Mouse (Mus musculus): ENCODE measurements around the gene Tbx10. TPM values are rescaled to one million over a fixed set of nuclear protein-coding genes. Genes with fewer than 3 reads are reported as not detected.
"Not testable (repeated sequence)": the region's sequence is repeated elsewhere in the genome, so short reads cannot be mapped to it uniquely, and the experiment has no call there.

Gene Tbx10
- polyA plus RNA-seq, 1 experiment from 2014 or later = not detected

GRCm38 (mm10) chr19:4037154-4037787 lies 44.7 kb downstream of the Tbx10 start:
- H3K4me3 ChIP-seq (replicated peaks; ENCODE audit: low read depth, low read length) = peak overlapping the region; percentile 59
- not testable (repeated sequence) for DNase-seq; H3K4me1 ChIP-seq (ENCODE audit: control insufficient read depth, insufficient read depth, low read length); H3K9me3 ChIP-seq (ENCODE audit: control insufficient read depth, low read length); H3K36me3 ChIP-seq (ENCODE audit: control insufficient read depth, insufficient read depth, low read length); ATAC-seq (ENCODE audit: low FRiP score, low TSS enrichment); H3K27me3 ChIP-seq (ENCODE audit: control insufficient read depth, insufficient read depth, low read length)
- peak overlapping the region; percentile 78 for H3K4me2 ChIP-seq (ENCODE audit: low read length)
- H3K9ac ChIP-seq (replicated peaks; ENCODE audit: low read length) = peak overlapping the region; percentile 75
- peak overlapping the region; percentile 57 for H3K27ac ChIP-seq (replicated peaks; ENCODE audit: low read depth, low read length)
- WGBS = 16% methylated on average over 7 of the region's 8 CpGs

DNA sequence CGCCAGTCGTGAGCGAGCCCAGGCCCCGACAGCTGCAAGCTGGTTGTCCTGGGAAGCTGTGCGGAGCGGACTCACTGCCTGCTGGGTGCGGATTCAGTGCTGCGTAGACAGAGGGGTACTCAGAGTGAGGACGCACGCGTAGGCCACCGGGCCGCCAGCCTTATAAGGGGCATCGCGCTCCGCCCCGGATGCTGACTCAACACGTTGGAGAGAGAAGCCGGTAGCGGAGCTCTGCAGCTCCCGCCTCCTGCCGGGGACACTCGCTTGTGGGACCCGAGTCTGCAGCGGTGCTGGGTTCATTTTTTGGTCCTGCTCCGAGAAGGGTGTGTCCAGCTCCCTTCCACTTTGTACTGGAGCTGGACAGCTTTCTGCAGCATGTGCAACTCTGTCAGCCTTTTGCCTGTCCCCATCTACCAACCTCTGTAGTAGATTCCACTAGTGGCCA lies 45.3 kb downstream of the Tbx10 start, which contains the start of gene Gstp1:
Gstp1 (minus strand) TSS at position 198 of the 445 bp plus-strand sequence.
- Histone ChIP-seq H3K4me2 (ENCODE audit: low read length) (peak within 1 kb of the TSS; percentile 78), H3K36me3 (ENCODE audit: control insufficient read depth, insufficient read depth, low read length) (no peaks in the 10 kb centered on the region), H3K4me3 (replicated peaks; ENCODE audit: low read depth, low read length) (peak within 1 kb of the TSS; percentile 59), H3K27me3 (ENCODE audit: control insufficient read depth, insufficient read depth, low read length) (no peaks in the 10 kb centered on the region), H3K27ac (replicated peaks; ENCODE audit: low read depth, low read length) (peak within 1 kb of the TSS; percentile 57), H3K9me3 (ENCODE audit: control insufficient read depth, low read length) (no peaks in the 10 kb centered on the region), H3K4me1 (ENCODE audit: control insufficient read depth, insufficient read depth, low read length) (0 out of 2 replicates have a peak, but pooled peaks cover 4% of the 10 kb centered on the region), H3K9ac (replicated peaks; ENCODE audit: low read length) (peak within 1 kb of the TSS; percentile 75)
- peak; percentile 89 for DNase-seq
- peak; percentile 68; the same call in 1 of the 2 replicates for ATAC-seq (ENCODE audit: low FRiP score, low TSS enrichment)
- under 1% methylated on average over 26 of the region's 26 CpGs for WGBS

DNA sequence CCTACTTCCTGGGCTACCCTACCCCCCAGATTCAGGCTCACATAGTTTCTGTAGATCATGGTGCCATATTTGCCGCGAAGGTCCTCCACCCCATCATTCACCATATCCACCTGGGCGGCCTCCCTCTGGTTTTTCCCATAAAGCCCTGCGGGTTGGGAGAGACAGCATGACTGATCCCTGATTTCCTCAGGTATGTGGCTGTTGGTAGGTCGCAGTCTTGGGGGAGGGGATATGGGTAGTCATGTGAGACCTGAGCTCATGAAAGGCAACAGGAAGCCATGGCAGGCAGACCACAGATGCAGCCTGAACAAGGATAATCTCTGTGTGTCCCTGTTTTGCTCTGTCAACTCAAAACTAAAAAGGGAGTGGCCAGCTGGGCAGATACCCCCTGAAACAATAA lies 48.4 kb downstream of the Tbx10 start:
- not testable (repeated sequence) for H3K27me3 ChIP-seq (ENCODE audit: control insufficient read depth, insufficient read depth, low read length); H3K9ac ChIP-seq (replicated peaks; ENCODE audit: low read length); H3K36me3 ChIP-seq (ENCODE audit: control insufficient read depth, insufficient read depth, low read length); H3K4me1 ChIP-seq (ENCODE audit: control insufficient read depth, insufficient read depth, low read length); DNase-seq; H3K4me2 ChIP-seq (ENCODE audit: low read length); H3K4me3 ChIP-seq (replicated peaks; ENCODE audit: low read depth, low read length); H3K9me3 ChIP-seq (ENCODE audit: control insufficient read depth, low read length); ATAC-seq (ENCODE audit: low FRiP score, low TSS enrichment); H3K27ac ChIP-seq (replicated peaks; ENCODE audit: low read depth, low read length)
- WGBS = 90% methylated on average over 5 of the region's 5 CpGs

GRCm38 (mm10) chr19:4041500-4041899 lies 48.9 kb downstream of the Tbx10 start:
- WGBS = 82% methylated on average over 3 of the region's 4 CpGs
- not testable (repeated sequence) for ATAC-seq (ENCODE audit: low FRiP score, low TSS enrichment); H3K4me2 ChIP-seq (ENCODE audit: low read length); H3K36me3 ChIP-seq (ENCODE audit: control insufficient read depth, insufficient read depth, low read length); H3K4me3 ChIP-seq (replicated peaks; ENCODE audit: low read depth, low read length); H3K27ac ChIP-seq (replicated peaks; ENCODE audit: low read depth, low read length); H3K9me3 ChIP-seq (ENCODE audit: control insufficient read depth, low read length); DNase-seq; H3K4me1 ChIP-seq (ENCODE audit: control insufficient read depth, insufficient read depth, low read length); H3K9ac ChIP-seq (replicated peaks; ENCODE audit: low read length); H3K27me3 ChIP-seq (ENCODE audit: control insufficient read depth, insufficient read depth, low read length)

GRCm38 (mm10) chr19:4042124-4042523 lies 49.6 kb downstream of the Tbx10 start:
- WGBS = 79% methylated on average over 14 of the region's 14 CpGs
- DNase-seq (no peak), ATAC-seq (ENCODE audit: low FRiP score, low TSS enrichment) (no peak)
- H3K4me1 ChIP-seq (ENCODE audit: control insufficient read depth, insufficient read depth, low read length) = no peaks in the 10 kb centered on the region
- H3K36me3 ChIP-seq (ENCODE audit: control insufficient read depth, insufficient read depth, low read length) = no peaks in the 10 kb centered on the region
- no peaks in the 10 kb centered on the region for H3K9me3 ChIP-seq (ENCODE audit: control insufficient read depth, low read length)
- H3K27me3 ChIP-seq (ENCODE audit: control insufficient read depth, insufficient read depth, low read length) = no peaks in the 10 kb centered on the region
- no peak overlapping the region for H3K4me3 ChIP-seq (replicated peaks; ENCODE audit: low read depth, low read length)
- H3K27ac ChIP-seq (replicated peaks; ENCODE audit: low read depth, low read length) = no peak overlapping the region
- H3K4me2 ChIP-seq (ENCODE audit: low read length) = no peak overlapping the region
- H3K9ac ChIP-seq (replicated peaks; ENCODE audit: low read length) = no peak overlapping the region

GRCm38 (mm10) chr19:4044109-4044508 lies 51.6 kb downstream of the Tbx10 start:
- not testable (repeated sequence) for H3K4me1 ChIP-seq (ENCODE audit: control insufficient read depth, insufficient read depth, low read length); H3K4me3 ChIP-seq (replicated peaks; ENCODE audit: low read depth, low read length); H3K27me3 ChIP-seq (ENCODE audit: control insufficient read depth, insufficient read depth, low read length); DNase-seq; H3K9ac ChIP-seq (replicated peaks; ENCODE audit: low read length); H3K27ac ChIP-seq (replicated peaks; ENCODE audit: low read depth, low read length); H3K9me3 ChIP-seq (ENCODE audit: control insufficient read depth, low read length); H3K4me2 ChIP-seq (ENCODE audit: low read length); ATAC-seq (ENCODE audit: low FRiP score, low TSS enrichment); H3K36me3 ChIP-seq (ENCODE audit: control insufficient read depth, insufficient read depth, low read length)
- WGBS = 89% methylated on average over 5 of the region's 5 CpGs

DNA sequence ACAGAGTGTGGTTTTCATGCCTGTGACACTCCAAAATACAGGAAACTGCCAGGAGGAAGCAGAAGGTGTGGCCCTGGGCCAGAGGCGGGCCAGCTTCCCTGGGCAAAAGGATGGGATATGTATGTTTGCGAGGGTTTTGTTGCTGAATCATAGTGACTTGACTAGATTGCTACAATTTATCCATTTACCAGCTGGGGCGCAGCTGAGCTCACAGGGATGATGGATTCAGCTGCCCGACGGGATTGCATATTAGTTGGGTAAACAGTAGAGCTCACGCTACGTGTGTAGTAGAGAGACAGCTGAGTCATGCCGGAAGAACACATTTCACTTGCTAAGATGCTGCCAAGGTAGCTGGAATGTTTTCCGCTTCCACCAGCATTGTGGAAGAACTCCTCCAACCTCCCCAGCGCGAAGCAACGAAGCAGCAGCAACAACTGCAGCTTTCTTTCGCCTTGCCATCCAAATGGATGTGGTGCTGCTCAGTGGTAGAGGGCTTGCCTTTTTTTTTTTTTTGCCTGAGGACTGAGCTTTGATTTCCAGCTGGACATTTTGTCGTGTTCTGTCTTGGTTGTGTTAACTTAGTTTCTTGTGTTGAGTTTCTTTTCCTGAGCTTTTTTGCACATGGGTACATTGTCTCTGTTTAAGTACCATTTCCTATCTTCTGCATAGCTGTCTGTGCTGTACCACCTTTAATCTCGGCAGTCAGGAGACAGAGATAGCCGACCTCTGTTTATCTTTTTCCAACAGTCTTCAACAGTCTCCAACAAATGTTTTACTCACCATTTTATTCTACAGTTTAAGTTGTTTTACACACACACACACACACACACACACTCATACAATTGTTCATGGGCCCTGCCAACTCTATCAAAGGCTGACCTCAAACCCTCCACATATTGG lies 53.7 kb downstream of the Tbx10 start, which contains the start of gene Gstp2:
Gstp2 (minus strand) TSS at position 58 of the 900 bp plus-strand sequence.
- H3K9me3 ChIP-seq (ENCODE audit: control insufficient read depth, low read length) = no peaks in the 10 kb centered on the region
- WGBS = 60% methylated on average over 16 of the region's 16 CpGs
- H3K4me2 ChIP-seq (ENCODE audit: low read length) = no peak within 1 kb of the TSS
- no peak within 1 kb of the TSS for H3K9ac ChIP-seq (replicated peaks; ENCODE audit: low read length)
- no peak within 1 kb of the TSS for H3K27ac ChIP-seq (replicated peaks; ENCODE audit: low read depth, low read length)
- H3K27me3 ChIP-seq (ENCODE audit: control insufficient read depth, insufficient read depth, low read length) = no peaks in the 10 kb centered on the region
- no peak within 1 kb of the TSS for H3K4me3 ChIP-seq (replicated peaks; ENCODE audit: low read depth, low read length)
- no peaks in the 10 kb centered on the region for H3K36me3 ChIP-seq (ENCODE audit: control insufficient read depth, insufficient read depth, low read length)
- peak; percentile 75 for DNase-seq
- H3K4me1 ChIP-seq (ENCODE audit: control insufficient read depth, insufficient read depth, low read length) = no peaks in the 10 kb centered on the region
- ATAC-seq (ENCODE audit: low FRiP score, low TSS enrichment) = no peak

GRCm38 (mm10) chr19:4046866-4047254 lies 54.3 kb downstream of the Tbx10 start:
- 81% methylated on average over 8 of the region's 8 CpGs for WGBS
- H3K27ac ChIP-seq (replicated peaks; ENCODE audit: low read depth, low read length) = no peak overlapping the region

More at GRCm38 (mm10) chr19:4046866-4047254, 54.3 kb downstream of the Tbx10 start:
- Histone ChIP-seq H3K4me1 (ENCODE audit: control insufficient read depth, insufficient read depth, low read length) (no peaks in the 10 kb centered on the region), H3K4me3 (replicated peaks; ENCODE audit: low read depth, low read length) (no peak overlapping the region), H3K4me2 (ENCODE audit: low read length) (no peak overlapping the region), H3K36me3 (ENCODE audit: control insufficient read depth, insufficient read depth, low read length) (no peaks in the 10 kb centered on the region), H3K9me3 (ENCODE audit: control insufficient read depth, low read length) (no peaks in the 10 kb centered on the region), H3K27me3 (ENCODE audit: control insufficient read depth, insufficient read depth, low read length) (no peaks in the 10 kb centered on the region), H3K9ac (replicated peaks; ENCODE audit: low read length) (no peak overlapping the region)
- ATAC-seq (ENCODE audit: low FRiP score, low TSS enrichment) = no peak
- DNase-seq = no peak

Data from midbrain, embryonic 14.5 days (tissue).